8 mouse cellular contexts compared by ENCODE assay signal in the genomic region with DNA sequence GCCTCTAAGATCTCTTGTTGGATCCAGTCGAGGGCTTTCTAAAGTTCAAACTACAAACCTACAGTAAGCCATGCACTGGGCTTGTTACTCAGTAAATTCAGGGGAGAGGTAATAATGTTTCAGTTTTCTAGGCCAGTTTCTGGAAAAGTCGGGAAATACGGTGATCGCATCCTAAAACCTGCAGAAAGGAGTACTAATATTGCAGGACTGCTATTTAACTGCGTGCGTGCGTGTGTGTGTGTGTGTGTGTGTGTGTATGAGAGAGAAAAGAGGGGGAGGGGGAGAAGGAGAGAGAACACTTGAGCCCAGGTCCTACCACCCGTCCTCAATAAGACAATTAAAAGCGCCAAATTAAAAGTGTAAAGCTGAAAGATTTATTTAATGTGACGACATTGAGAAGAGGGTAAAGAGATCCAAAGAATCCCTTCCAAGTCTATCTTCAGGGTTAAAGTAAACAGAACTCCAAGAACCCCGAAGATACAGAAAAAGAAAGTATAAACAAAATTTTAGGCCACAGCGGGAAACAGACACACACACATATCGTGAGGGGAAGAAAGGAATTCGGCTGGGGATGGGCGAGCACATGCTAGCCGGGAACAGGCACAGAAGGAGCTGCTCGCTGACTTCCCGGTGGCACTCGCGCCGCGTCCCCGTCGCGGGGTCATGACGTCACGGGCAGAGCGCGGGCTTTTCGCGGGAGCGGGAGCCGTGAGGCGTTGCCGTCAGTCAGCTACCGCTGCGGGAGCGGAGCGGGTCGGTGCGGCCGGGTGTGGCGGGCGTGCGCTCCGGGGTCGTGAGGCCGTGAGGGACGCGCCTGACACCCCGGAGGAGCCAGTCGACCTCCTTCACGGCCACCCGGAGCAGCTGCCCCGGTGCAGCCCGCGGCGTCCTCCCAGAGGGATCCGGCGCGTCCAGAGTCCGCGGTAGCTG. TPM values are rescaled to one million over a fixed set of nuclear protein-coding genes. Genes with fewer than 3 reads are reported as not detected.
DNase-seq lines count a peak whose midpoint lies in the region; ATAC-seq and TF ChIP-seq lines count a peak whose summit lies in the region.

A gene (plus strand): TSS at position 694 of the 930 bp plus-strand sequence.

- H3K36me3 ChIP-seq in heart, embryonic 15.5 days: no peaks in the 10 kb centered on the region
- H3K36me3 ChIP-seq in liver, embryonic 14.5 days (replicated peaks; ENCODE audit: control insufficient read depth, insufficient read depth, low read depth): peaks cover 6% of the 10 kb centered on the region
- no peaks in the 10 kb centered on the region for H3K36me3 ChIP-seq in neural tube, embryonic 11.5 days (ENCODE audit: control insufficient read depth, insufficient read depth, low read length)
- no peaks in the 10 kb centered on the region for H3K36me3 ChIP-seq in stomach, postnatal 0 days (ENCODE audit: control insufficient read depth, insufficient read depth, low read length)

- TF ChIP-seq EP300 in liver, embryonic 14.5 days (IDR thresholded peaks at IDR 0.05; ENCODE audit: low read depth): peak; percentile 24; the same call in 1 of the 2 replicates
- TF ChIP-seq EP300 in stomach, postnatal 0 days (optimal IDR thresholded peaks at IDR 0.05): no peak

- DNase-seq in CD4-positive, CD25-positive, alpha-beta regulatory T cell, adult 2 months (ENCODE audit: low read depth, low spot score): peak; percentile 94
- peak; percentile 40 for DNase-seq in fibroblast of lung, adult 2 months (ENCODE audit: low read depth)
- DNase-seq in kidney, postnatal 25 days: peak; percentile 90 to 94
- peak; percentile 77 to 85 (median 81) for DNase-seq in liver, embryonic 14.5 days (ENCODE audit: low read depth in 3 of 3, low spot score in 3 of 3)
- peak; percentile 95 for DNase-seq in neural tube, embryonic 11.5 days (ENCODE audit: low spot score)
- peak; percentile 95 for DNase-seq in stomach, postnatal 0 days (ENCODE audit: low spot score)

- no peaks in the 10 kb centered on the region for H3K9me3 ChIP-seq in heart, embryonic 15.5 days (replicated peaks)
- H3K9me3 ChIP-seq in liver, embryonic 14.5 days (ENCODE audit: control insufficient read depth, low read length): no peaks in the 10 kb centered on the region
- H3K9me3 ChIP-seq in neural tube, embryonic 11.5 days (ENCODE audit: control insufficient read depth, low read length): no peaks in the 10 kb centered on the region
- no peaks in the 10 kb centered on the region for H3K9me3 ChIP-seq in stomach, postnatal 0 days (ENCODE audit: control insufficient read depth, low read length)

- H3K27ac ChIP-seq in brown adipose tissue, adult 24 weeks (replicated peaks; ENCODE audit: low read depth, low read length): peak within 1 kb of the TSS; percentile 57
- peak within 1 kb of the TSS; percentile 75 for H3K27ac ChIP-seq in heart, embryonic 15.5 days
- peak within 1 kb of the TSS; percentile 75 for H3K27ac ChIP-seq in liver, embryonic 14.5 days
- H3K27ac ChIP-seq in neural tube, embryonic 11.5 days (ENCODE audit: low read depth, low read length): 0 out of 2 replicates have a peak within 1 kb of the TSS, but pooled peaks have one; percentile 9
- peak within 1 kb of the TSS; percentile 81 for H3K27ac ChIP-seq in stomach, postnatal 0 days (replicated peaks)

- peak within 1 kb of the TSS; percentile 91 for H3K9ac ChIP-seq in heart, embryonic 15.5 days
- H3K9ac ChIP-seq in liver, embryonic 14.5 days (replicated peaks): peak within 1 kb of the TSS; percentile 97
- H3K9ac ChIP-seq in neural tube, embryonic 11.5 days (ENCODE audit: low read length): peak within 1 kb of the TSS; percentile 92
- peak within 1 kb of the TSS; percentile 87 for H3K9ac ChIP-seq in stomach, postnatal 0 days (ENCODE audit: low read length)

- no peaks in the 10 kb centered on the region for H3K4me1 ChIP-seq in brown adipose tissue, adult 24 weeks (ENCODE audit: control insufficient read depth, insufficient read depth, insufficient read length, low read length)
- peaks cover 12% of the 10 kb centered on the region for H3K4me1 ChIP-seq in heart, embryonic 15.5 days (replicated peaks)
- peaks cover 11 to 20% of the 10 kb centered on the region in 2 experiments for H3K4me1 ChIP-seq in liver, embryonic 14.5 days (replicated peaks; ENCODE audit: control insufficient read depth in 2 of 2, insufficient read depth in 2 of 2, low read length in 1 of 2)
- no peaks in the 10 kb centered on the region for H3K4me1 ChIP-seq in neural tube, embryonic 11.5 days (ENCODE audit: control insufficient read depth, insufficient read depth, low read length)
- H3K4me1 ChIP-seq in stomach, postnatal 0 days (replicated peaks; ENCODE audit: control insufficient read depth, insufficient read depth): no peaks in the 10 kb centered on the region

- peak within 1 kb of the TSS; percentile 85 for H3K4me3 ChIP-seq in brown adipose tissue, adult 24 weeks (ENCODE audit: insufficient read depth, low read depth, low read length)
- H3K4me3 ChIP-seq in heart, embryonic 15.5 days: peak within 1 kb of the TSS; percentile 92
- peak within 1 kb of the TSS; percentile 81 to 94 for H3K4me3 ChIP-seq in liver, embryonic 14.5 days (ENCODE audit: insufficient read depth in 1 of 2, low read depth in 2 of 2, low read length in 2 of 2)
- peak within 1 kb of the TSS; percentile 79 for H3K4me3 ChIP-seq in neural tube, embryonic 11.5 days (ENCODE audit: low read depth, low read length)
- peak within 1 kb of the TSS; percentile 86 for H3K4me3 ChIP-seq in stomach, postnatal 0 days (ENCODE audit: low read depth, low read length)

- ATAC-seq in heart, embryonic 15.5 days (replicated peaks; ENCODE audit: insufficient number of reproducible peaks, insufficient read depth, low FRiP score, low read depth): peak; percentile 93
- peak; percentile 97 for ATAC-seq in liver, embryonic 14.5 days (ENCODE audit: insufficient read depth)
- peak; percentile 96 for ATAC-seq in neural tube, embryonic 11.5 days (ENCODE audit: insufficient read depth, low FRiP score, low TSS enrichment)
- peak; percentile 95 for ATAC-seq in stomach, postnatal 0 days (ENCODE audit: low FRiP score, low TSS enrichment)

- H3K27me3 ChIP-seq in heart, embryonic 15.5 days: no peaks in the 10 kb centered on the region
- H3K27me3 ChIP-seq in liver, embryonic 14.5 days (ENCODE audit: control insufficient read depth, insufficient read depth, low read length): no peaks in the 10 kb centered on the region
- no peaks in the 10 kb centered on the region for H3K27me3 ChIP-seq in neural tube, embryonic 11.5 days (ENCODE audit: control insufficient read depth, insufficient read depth, low read length)
- no peaks in the 10 kb centered on the region for H3K27me3 ChIP-seq in stomach, postnatal 0 days (ENCODE audit: control insufficient read depth, insufficient read depth, low read length)

- no peak for TF ChIP-seq CTCF in liver, embryonic 14.5 days (IDR thresholded peaks at IDR 0.05; ENCODE audit: low read depth)
- no peak for TF ChIP-seq CTCF in stomach, postnatal 0 days (IDR thresholded peaks at IDR 0.05; ENCODE audit: low read depth)

- H3K4me2 ChIP-seq in heart, embryonic 15.5 days: peak within 1 kb of the TSS; percentile 78
- peak within 1 kb of the TSS; percentile 94 for H3K4me2 ChIP-seq in liver, embryonic 14.5 days (ENCODE audit: low read depth)
- H3K4me2 ChIP-seq in neural tube, embryonic 11.5 days (ENCODE audit: low read depth): peak within 1 kb of the TSS; percentile 54
- peak within 1 kb of the TSS; percentile 69 for H3K4me2 ChIP-seq in stomach, postnatal 0 days (replicated peaks; ENCODE audit: low read depth)

- WGBS in heart, embryonic 15.5 days: 6% methylated on average over 63 of the region's 63 CpGs
- 3% methylated on average over 62 of the region's 63 CpGs for WGBS in liver, embryonic 14.5 days (ENCODE audit: insufficient replicate concordance)
- 8% methylated on average over 63 of the region's 63 CpGs for WGBS in neural tube, embryonic 11.5 days
- WGBS in stomach, postnatal 0 days: 4% methylated on average over 63 of the region's 63 CpGs

RNA-seq across cellular contexts. Expression of the gene that starts here (rescaled TPM):
- 1.4 and 3.6 TPM in 2 replicates for polyA plus RNA-seq in brown adipose tissue, adult 24 weeks (2012; ENCODE audit: insufficient read depth, insufficient read length, missing spikeins)
- polyA plus RNA-seq in heart, embryonic 15.5 days (2015; fragmentation: Nextera tagmentation; extraction: Ambion mirVana): 17.1 TPM in 2 replicates
- 9.6 and 17.3 TPM in 2 replicates for polyA plus RNA-seq in liver, embryonic 14.5 days (2012; rRNA removed)
- 13.0 and 16.7 TPM in 2 replicates for polyA plus RNA-seq in liver, embryonic 14.5 days (2014; fragmentation: Nextera tagmentation; extraction: Ambion mirVana)
- polyA plus RNA-seq in neural tube, embryonic 11.5 days (2014; fragmentation: Nextera tagmentation; extraction: Ambion mirVana): 20.1 and 22.6 TPM in 2 replicates
- polyA plus RNA-seq in stomach, postnatal 0 days (2015; fragmentation: Nextera tagmentation; extraction: Ambion mirVana): 6.1 and 6.6 TPM in 2 replicates

Comparison
In these comparisons a context has a peak if more than half of its experiments do, and no peak if none do; other contexts are left out.
1. Peak in every context shown above with its lines: DNase-seq, ATAC-seq, H3K4me3 ChIP-seq and H3K27ac ChIP-seq.
2. DNase-seq: peak in every context shown above with its lines; median percentile 95 in neural tube, embryonic 11.5 days; 95 in stomach, postnatal 0 days; 94 in CD4-positive, CD25-positive, alpha-beta regulatory T cell, adult 2 months; 92 in kidney, postnatal 25 days; 81 in liver, embryonic 14.5 days; 40 in fibroblast of lung, adult 2 months.
3. H3K27ac ChIP-seq: peak in every context shown above with its lines; median percentile 81 in stomach, postnatal 0 days; 75 in heart, embryonic 15.5 days; 75 in liver, embryonic 14.5 days; 57 in brown adipose tissue, adult 24 weeks; 9 in neural tube, embryonic 11.5 days.